Mouse (Mus musculus) ES-Bruce4 (cell line): ENCODE measurements around the gene Zfp91.

Source experiments
- CTCF ChIP-seq: IDR thresholded peaks from one replicate; pipeline ENCODE4 v1.8.1; 2011; ENCODE audit warnings: low read depth, low read length
- EP300 ChIP-seq: IDR thresholded peaks from 2 replicates; pipeline ENCODE4 v1.6.1; 2011; ENCODE audit warnings: low read depth, low read length; ENCODE audit not compliant: insufficient read depth
- POLR2A ChIP-seq: IDR thresholded peaks from one replicate; pipeline ENCODE4 v1.8.1; 2011; ENCODE audit warnings: low read length; ENCODE audit not compliant: insufficient read depth

DNA sequence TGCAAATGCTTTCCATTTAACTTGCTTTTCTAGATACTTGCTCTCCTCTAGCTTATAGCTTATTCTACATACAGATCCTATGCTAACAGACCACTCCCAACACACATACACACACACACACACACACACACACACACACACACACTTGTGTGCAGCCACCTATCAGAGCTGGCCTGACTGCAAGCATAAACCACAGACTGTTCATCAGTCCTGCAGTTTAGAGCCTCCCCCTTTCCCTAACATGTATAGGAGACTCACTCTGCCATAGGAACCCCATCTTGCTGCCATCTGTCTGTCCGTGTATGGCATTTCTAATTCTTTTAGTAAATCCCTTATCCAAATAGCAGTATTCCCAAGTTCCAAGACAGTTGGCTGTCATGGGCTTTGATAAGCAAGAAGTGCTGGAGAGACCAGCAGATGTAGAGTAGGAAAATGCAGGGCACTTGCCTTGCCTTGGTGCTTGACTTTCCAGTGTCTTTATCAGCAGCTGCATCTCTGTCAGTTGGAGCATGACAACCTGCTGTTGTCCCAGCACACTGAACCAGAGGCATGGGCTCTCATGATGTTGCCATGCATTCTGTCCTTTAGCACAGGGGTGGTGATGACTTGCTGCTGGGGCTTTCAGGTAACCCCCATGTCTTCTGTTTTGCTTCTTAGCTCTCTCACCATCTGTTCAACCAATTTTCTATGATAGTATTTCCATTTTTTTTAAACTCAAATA, 16.9 kb upstream of the Zfp91 start:
- TF ChIP-seq CTCF (no peak), POLR2A (no peak), EP300 (no peak)
